Mouse (Mus musculus): ENCODE data around the gene Rpl3l.
"Not testable (repeated sequence)": the region's sequence is repeated elsewhere in the genome, so short reads cannot be mapped to it uniquely, and the experiment has no call there.

Gene Rpl3l

DNA sequence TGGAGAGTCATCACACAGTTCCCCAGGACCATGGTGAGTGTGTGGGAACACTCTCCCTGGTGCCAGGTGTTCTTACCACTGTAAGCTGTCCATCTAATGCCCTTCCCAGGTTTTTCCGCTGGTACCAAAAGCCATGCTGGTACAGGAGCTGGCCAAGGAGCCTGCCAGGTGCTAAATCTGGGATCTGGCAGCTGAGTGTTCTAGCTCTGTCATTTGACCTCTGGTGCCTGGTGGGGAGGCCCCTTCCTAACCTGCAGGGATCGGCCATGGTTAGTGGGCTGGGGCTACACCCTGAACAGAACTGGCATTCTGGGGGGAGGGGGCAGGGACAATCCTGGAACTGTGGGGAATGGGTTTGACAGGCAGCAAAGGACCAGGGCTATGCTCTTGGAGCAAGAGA, at the start of gene Rpl3l:
Rpl3l (plus strand) TSS at position 203 of the 400 bp plus-strand sequence.
- no peak for DNase-seq (ENCODE audit: inconsistent ontology term)

DNA sequence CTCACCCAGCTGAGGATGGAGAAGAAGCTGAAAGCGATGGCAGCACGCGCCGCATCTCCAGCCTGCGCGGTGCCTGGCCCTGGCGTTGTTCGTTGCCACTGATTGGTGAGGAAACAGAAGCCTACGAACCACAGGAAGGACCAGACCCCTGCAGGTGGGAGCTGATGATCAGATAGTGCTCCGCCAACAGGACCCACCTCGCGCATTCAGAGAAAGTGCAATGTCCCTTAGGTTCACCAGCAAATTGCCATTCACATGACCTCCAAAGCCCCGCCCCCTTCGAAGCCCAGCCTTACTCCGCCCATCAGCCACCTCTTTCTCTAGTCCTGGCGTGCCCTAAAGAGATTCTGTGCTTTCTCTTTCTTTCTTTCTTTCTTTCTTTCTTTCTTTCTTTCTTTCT, 41.1 kb upstream of the Rpl3l start:
- DNase-seq (ENCODE audit: inconsistent ontology term), result peak; percentile 30

DNA sequence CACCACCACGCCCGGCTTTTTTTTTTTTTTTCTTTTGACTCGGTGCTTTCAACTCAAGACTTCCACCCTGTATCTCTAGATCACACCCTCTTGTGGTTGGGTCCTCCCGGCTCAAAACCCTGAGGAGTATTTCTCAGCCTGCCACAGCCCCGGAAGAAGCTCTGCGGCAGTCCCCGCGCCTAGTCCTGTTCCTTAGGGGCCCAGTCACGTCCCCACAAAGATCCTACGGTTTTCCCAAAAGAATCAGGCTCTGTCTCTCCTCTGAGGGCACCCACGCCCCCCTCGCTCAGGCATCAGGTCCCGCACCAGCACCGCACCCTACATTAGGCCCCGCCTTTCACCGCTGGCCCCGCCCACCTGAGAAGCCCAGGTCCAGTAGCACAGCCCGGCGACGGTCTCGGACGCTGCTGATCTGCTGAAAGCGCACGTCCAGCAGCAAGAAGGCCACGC, 40.4 kb upstream of the Rpl3l start:
- peak; percentile 68 for DNase-seq (ENCODE audit: inconsistent ontology term)

DNA sequence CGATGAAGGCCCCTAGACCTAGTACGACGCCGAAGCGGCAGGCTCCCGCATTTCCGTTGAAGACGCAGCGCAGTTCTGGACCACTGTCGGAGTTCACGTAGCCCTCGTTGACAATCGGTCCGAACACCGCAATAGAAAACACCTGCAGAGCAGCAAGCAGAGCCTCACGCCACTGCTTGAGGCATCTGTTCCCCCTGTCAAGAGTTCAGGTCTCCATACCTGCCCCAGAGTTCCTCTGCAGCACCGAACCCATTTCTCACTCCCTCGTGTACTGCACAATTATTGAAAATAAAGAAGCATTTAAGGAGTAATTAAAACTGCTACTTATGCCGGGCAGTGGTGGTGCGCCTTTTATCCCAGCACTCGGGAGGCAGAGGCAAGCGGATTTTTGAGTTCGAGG, 40.0 kb upstream of the Rpl3l start:
- DNase-seq (ENCODE audit: inconsistent ontology term), result no peak

DNA sequence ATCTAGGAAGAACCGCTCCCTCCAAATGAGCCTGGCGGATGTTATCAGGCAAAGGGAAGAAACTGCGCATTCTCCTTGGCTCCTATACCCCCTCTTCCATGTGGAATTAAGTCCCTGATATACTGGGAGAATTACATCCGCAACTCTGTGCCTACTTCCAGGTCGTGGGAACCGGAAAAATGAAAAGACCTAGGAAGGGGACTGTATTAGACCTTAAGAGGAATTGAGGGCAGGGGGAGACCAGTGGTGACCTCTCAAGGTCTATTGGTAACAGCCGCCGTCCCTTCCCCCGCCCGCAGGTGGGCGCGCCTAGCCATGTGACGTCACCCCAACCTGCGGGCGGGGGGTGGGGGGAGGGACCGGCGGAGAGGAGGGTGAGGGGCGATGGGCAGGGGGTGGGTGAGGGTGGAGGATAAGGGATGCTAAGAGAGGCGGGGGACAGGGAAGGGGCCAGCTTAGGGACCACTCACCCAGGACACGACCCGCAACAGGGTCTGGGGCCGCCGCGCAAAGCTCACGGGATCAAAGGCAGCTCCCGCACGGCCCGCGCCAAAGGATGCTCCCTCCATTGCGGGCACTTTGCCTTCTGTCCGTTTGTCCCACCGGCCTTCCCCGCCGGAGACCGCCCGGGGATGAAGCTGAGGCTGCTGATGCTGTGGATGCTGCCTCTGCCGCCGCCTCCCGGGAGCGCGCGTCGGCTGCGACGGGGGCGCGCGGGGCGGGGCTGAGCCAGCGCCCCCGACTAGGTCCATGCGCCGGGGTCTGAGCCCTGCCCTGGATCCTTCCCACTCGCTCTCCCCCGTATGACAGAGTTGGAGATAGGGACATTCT, 38.2 kb upstream of the Rpl3l start, which contains the start of gene Syngr3:
Syngr3 (minus strand) TSS at position 705 of the 831 bp plus-strand sequence.
- DNase-seq (ENCODE audit: inconsistent ontology term), result peak; percentile 49

DNA sequence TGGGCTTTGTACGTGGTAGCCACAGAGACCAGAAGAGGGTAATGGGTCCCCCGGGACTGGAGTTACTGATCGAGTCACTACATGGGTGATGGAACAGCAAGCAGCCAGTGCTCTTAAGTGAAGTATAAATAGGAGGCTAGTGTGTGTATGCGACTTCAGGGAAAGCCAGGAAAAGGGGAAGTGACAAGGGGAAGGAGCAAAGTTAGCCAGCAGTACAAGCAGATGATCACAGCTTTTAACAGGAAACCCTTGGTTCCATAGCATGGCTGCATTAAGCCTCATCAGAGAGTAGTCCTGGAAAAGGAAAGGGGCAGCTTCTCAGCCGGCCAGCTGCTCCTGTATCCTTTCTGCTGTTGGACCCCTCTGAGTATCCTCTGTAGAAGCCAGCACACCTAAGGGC, 35.2 kb upstream of the Rpl3l start:
- DNase-seq (ENCODE audit: inconsistent ontology term), result no peak

DNA sequence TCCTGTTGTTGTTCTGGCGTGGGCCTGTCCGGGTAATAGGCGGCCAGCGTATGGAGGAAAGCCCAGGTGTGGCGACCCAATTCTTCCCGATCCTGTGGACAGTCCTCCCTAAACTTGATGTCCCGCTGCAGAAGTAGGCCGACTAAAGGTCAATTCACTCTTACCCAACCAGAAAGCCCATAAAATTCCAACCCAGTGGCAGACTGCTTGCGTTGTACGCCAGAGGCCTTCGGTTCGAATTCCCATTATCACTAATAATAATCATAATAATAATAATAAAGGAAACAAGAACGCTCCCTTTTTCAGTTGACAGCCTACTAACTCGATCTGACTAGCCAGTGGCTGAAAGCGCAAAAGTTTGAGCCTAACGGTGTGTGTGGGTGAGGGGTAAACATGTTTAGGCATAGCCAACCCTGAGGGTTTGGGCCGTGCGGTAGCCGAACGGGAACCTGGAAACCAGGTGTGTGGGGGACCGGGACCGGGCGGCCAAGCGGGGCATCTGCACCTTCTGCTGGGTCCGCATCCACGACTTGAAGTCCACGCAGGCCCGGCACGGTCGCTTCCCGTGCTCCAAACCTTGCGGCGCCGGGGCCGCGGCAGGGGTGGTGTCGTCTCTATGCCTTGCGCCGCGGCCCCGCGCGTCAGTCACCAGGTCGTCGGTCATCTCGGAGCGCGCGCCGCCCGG, 32.2 kb upstream of the Rpl3l start:
- DNase-seq (ENCODE audit: inconsistent ontology term), result no peak

DNA sequence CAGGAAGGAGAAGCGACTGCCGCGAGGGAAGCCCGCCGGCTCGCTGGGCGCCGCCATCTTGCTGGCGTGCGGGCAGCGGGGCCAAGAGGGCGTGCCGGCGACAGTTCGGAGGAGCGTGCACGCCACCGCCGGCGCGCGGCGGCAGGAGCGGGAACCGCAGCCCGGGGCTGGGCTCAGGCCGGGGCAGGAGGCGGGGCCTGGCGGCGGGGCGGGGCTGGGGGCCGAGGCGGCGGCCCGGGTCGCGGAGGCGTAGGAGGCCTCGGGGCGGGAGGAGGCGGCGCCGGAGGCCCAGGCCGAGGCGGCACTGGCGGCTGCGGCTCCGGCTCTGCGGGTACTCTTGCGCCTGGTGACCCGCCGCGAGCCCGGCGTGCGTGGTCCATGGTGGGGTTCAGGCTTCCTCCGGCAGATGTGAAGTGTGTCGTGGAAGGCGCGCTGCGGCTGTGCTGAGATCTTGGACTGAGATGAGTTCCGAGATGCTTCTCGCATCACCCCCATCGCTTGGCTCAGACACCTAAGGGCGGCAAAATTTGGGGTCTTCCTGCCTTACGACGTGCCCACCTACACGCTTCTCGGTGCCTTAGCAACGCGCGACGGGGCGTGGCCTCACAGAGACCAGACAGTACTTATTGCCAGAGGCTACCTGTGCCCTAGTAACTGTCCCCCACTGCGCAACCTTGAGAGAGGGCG, 31.5 kb upstream of the Rpl3l start, which contains the start of the genes Gfer and Noxo1:
Gfer (minus strand) TSS at position 146 of the 687 bp plus-strand sequence.
Noxo1 (plus strand) TSS at position 224 of the 687 bp plus-strand sequence.
- peak; percentile 94 for DNase-seq (ENCODE audit: inconsistent ontology term)

DNA sequence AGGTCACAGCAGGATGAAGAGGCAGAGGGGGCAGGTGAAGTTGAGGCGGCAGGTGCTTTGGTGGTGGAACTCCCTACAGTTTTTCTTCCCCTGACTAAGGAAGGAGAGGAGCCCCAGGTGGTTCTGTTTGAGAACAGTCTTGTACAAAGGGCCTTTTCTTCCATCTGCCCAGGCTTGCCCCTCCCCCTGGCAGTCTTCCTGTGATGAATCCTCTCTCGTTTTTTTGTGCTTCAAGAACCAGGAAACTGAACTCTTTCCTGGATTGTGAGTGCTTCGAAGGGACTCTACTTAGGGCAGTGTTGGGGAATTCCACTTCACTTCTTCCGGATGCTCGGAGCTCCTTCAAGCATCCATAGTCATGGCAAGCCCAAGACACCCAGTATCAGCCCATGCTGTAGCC, 29.6 kb upstream of the Rpl3l start:
- DNase-seq (ENCODE audit: inconsistent ontology term), result peak; percentile 54

DNA sequence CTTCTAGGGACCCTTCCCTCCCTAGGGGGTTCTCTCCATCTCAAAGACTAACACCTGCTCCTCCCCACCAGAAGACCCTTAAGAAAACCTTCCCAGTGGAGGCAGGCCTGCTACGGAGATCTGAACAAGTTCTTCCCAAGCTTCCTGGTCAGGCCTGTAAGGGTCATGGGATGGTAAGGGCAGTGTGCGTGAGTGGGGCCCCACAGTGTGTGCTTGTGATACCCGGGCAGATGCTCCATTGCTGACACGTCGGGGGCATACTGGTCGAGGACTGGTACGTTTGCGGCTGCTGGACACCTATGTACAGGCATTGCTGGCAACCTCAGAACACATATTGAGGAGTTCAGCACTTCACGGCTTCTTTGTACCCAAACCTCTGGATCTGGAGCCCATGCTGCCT, 28.9 kb upstream of the Rpl3l start:
- DNase-seq (ENCODE audit: inconsistent ontology term), result no peak

DNA sequence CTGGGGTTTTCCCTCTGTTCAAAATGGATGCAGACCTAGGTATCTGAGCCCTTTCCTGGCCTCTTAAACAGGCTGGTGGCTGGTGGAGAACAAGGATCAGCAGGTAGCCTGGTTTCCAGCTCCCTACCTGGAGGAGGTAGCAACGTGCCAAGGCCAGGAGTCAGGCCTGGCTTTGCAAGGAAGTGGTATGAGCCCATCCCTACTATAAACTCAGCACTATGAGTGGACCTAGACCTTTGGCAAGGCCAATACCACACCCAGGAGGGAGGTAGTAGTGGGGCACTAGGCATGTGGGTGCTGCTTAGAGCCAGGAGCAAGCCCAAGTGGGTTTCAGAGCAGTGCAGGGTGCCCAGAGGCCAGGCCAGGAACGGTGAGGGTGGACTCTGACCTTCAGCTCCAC, 28.1 kb upstream of the Rpl3l start:
- DNase-seq (ENCODE audit: inconsistent ontology term), result no peak

DNA sequence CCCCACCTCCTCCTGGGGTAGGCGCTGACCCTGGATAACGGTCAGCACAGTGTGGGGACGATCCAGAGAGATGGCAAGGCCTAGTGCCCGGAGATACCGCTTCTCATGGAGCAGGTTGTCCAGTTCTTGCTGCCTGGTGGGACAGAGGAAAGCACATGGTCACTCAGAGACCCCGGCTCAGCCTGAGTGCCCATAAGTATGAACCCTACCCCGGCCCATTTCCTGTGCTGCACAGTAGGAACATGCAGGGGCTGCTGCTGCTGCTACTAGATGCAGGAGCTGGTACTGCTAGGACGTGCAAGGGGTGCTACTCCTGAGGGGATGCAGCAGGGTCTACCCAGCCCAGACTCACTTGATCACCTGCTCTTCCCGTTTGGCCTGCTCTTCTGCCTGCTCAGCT, 26.4 kb upstream of the Rpl3l start:
- DNase-seq (ENCODE audit: inconsistent ontology term), result no peak

DNA sequence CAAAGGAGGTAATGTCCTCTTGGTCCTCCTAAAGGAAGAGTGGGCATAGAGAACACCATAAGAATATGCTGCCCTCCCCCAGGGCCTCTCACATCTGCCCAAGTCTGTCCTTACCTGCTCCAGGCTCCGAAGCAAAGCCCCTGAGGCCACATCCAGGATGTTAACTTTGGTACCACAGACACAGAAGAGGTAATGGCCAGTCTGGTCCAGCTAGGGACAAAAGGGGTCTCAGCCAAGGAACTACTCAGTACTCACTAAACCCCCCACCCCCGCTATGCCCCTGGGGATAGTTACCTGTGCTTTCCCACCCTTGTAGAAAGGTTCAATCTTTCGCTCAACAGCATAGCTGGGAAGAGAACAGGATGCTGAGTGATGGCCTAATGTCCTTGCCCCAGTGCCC, 21.8 kb upstream of the Rpl3l start:
- no peak for DNase-seq (ENCODE audit: inconsistent ontology term)

DNA sequence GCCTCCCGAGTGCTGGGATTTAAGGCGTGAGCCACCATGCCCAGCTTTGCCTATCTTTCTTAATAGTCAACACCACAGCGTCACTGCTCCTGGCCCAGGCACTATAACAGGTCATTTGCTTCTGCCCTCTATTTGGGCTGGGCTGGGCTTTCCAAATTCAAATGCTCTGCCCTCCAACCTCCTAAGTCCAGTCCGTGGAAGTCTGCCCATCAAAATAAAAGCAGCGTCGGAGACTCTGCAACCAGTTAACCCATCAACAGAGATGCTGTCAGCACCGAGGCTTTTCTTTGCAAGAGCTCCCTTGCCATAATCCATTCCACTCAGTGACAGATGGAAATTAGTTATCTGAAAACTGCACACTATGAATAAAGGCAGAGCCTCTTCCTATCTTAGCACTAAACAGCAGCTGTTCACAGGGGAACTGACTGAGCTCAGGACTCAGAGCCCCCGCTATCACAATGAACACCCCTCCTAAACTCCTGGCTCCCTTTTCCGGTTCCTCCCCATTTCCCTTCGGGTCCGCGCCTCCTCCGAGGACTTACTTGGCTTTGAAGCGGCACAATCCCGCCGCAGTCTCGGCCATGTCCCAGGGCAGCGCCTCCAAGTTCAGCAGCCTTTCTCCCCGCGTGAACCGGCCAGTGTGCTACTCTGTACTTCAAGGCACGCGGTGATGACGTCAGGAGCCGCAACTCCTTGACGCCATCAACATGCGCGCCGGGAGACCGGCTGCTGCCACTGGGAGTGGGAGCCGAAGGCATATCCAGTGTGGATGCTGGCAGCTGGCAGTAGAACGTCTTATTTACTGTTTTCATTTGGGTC, 20.4 kb upstream of the Rpl3l start, which contains the start of gene Tbl3:
Tbl3 (minus strand) TSS at position 679 of the 819 bp plus-strand sequence.
- peak; percentile 89 for DNase-seq (ENCODE audit: inconsistent ontology term)

DNA sequence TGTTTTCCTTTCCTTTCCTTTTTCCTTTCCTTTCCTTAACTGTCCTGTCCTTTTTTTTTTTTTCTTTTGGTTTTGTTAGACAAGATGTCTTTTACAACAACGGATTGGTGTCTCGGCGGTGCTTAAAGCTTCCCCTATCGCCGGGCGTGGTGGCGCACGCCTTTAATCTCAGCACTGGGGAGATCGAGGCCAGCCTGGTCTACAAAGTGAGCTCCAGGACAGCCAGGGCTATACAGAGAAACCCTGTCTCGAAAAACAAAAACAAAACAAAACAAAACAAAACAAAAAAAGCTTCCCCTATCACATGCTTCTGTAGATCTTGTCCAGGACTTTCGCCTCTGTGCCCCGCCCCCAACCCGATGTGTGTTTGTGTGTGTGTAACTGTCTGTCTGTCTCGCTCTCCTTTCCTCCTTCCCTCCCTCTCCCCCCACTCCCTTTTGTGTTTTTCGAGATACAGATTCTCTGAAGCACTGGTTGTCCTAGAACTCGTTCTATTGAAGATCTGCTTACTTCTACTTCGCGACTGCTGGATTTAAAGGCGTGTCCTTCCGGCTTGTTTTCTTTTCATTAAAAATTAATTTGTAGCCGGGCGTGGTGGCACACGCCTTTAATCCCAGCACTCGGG, 19.7 kb upstream of the Rpl3l start:
- peak; percentile 59 for DNase-seq (ENCODE audit: inconsistent ontology term)

DNA sequence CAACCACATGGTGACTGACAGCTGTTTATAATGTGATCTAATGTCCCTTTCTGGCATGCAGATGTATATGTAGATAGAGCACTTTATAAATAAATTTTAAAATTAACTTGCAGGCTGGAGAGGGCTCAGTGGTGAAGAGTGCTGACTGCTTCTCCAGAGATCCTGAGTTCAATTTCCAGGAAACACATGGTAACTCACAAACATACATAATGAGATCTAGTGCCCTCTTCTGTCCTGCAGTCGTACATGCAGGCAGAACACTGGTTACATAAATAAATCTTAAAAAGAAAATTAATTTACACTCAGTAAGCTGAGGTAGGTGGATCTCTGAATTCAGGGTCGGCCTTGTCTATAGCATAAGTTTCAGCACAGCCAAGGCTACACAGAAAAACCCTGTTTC, 19.0 kb upstream of the Rpl3l start:
- DNase-seq (ENCODE audit: inconsistent ontology term), result no peak

DNA sequence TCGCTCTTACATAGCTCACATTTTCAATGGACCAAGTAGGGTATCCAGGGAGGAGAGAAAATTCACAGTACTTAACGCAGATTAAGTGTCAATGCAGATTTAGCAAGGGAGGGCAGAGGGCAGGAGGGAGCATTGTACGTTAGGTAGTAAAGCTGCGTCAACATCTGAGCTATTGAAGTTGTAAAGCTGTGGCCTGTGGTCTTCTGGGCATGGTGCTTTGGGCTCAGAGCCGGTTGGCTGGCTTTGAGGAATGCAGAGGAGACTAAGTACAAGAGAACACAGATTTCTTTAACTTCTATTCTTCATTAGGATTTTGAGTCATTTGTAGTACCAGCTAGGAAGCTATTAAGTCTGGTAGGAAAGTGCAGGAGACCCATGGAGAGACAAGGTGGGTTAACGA, 12.1 kb upstream of the Rpl3l start:
- peak; percentile 42 for DNase-seq (ENCODE audit: inconsistent ontology term)

DNA sequence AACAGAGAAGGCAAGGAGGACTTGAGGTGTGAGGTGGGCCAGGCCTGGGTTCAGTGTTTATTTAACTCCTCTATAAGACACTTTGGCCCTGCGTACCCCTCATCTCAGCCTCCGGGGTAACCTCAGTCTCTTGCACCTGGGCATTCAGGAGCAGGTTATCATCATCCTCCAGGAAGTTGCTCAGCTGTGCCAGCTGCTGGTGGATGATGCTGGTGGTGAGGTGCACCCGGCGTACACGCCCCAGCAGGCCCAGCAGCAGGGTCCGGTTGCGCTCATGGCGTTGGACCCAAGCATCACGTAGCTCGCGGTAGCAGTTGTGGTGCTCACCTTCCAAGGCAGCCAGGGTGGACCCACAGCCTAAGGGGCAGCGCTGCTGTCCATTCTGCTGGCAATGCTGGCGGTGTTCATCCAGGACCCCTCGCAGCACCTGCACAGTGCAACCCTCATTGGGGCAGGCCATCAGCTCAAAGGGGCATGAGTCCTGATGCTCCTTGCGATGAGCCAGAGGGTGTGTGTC, 11.4 kb upstream of the Rpl3l start:
- DNase-seq (ENCODE audit: inconsistent ontology term), result no peak

DNA sequence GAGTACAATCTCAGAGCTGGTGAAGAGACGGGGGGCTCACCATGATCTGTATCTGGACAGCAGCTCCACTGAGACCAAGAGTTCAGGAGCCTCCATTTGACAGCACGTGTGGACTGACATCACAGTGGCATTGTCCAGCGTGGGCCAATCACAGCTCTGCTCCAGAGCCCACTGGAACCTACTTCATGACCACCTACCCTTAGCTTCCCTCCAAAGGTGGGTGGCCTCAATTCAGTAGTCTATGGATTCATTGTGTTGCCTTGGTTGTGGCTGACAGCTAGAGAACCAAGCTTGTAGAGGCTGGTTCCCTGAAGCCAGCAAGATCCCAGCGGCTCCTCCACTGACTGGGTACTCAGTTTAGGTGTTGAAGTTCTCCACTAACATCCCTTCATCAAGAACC, 9.7 kb upstream of the Rpl3l start, which contains the start of the genes Rnf151 and Rps2:
Rnf151 (minus strand) TSS at position 121 of the 400 bp plus-strand sequence.
Rps2 (plus strand) TSS at position 174 of the 400 bp plus-strand sequence.
- no peak for DNase-seq (ENCODE audit: inconsistent ontology term)

DNA sequence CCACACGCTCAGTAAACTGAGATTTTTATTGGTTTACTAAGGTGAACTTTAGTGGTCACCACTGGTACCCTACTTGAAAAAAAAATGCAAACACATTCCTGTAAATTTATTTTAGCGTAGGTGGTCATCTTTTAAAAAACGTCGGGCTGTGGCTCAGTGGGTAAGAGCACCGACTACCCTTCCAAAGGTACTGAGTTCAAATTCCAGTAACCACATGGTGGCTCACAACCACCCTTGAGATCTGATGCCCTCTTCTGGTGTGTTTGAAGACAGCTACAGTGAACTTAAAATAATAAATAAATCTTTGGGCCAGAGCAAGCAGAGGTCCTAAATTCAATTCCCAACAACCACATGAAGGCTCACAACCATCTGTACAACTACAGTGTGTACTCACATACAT, 8.7 kb upstream of the Rpl3l start:
- DNase-seq (ENCODE audit: inconsistent ontology term), result not testable (repeated sequence)

Measured in Muller cell, postnatal 12 days (primary cell).